Mouse (Mus musculus) neural tube, embryonic 15.5 days (tissue): ENCODE measurements around the gene Rad51b. TPM values are rescaled to one million over a fixed set of nuclear protein-coding genes. Genes with fewer than 3 reads are reported as not detected.

Experiments used
- ATAC-seq: fragments of 200-750 bp; cut with Nextera tagmentation; 2 replicates; pipeline ENCODE4 v1.8.0; 2017; ENCODE audit warnings: mild to moderate bottlenecking, moderate TSS enrichment, moderate library complexity; ENCODE audit not compliant: low FRiP score
- H3K27ac ChIP-seq: fragments of 300-500 bp; sonication (generic); replicated peaks from 2 replicates; pipeline ENCODE4 v1.5.1; 2015; ENCODE audit warnings: mild to moderate bottlenecking, inconsistent platforms
- H3K27me3 ChIP-seq: fragments of 300-500 bp; sonication (generic); replicated peaks from 2 replicates; pipeline ENCODE4 v1.6.1; 2015; ENCODE audit warnings: inconsistent platforms
- H3K36me3 ChIP-seq: fragments of 300-500 bp; sonication (generic); 2 replicates; pipeline ENCODE4 v1.6.1; 2015; ENCODE audit warnings: inconsistent platforms
- H3K4me1 ChIP-seq: fragments of 300-500 bp; sonication (generic); 2 replicates; pipeline ENCODE4 v1.6.1; 2015; ENCODE audit warnings: inconsistent platforms
- H3K4me2 ChIP-seq: fragments of 300-500 bp; sonication (generic); 2 replicates; pipeline ENCODE4 v1.6.1; 2015; ENCODE audit warnings: inconsistent platforms, mild to moderate bottlenecking, moderate library complexity
- H3K4me3 ChIP-seq: fragments of 300-500 bp; sonication (generic); replicated peaks from 2 replicates; pipeline ENCODE4 v1.5.1; 2015; ENCODE audit warnings: mild to moderate bottlenecking, inconsistent platforms
- H3K9ac ChIP-seq: fragments of 300-500 bp; sonication (generic); replicated peaks from 2 replicates; pipeline ENCODE4 v1.6.1; 2015; ENCODE audit warnings: mild to moderate bottlenecking, inconsistent platforms
- H3K9me3 ChIP-seq: fragments of 300-500 bp; sonication (generic); replicated peaks from 2 replicates; pipeline ENCODE4 v1.6.1; 2016; ENCODE audit warnings: inconsistent platforms
- WGBS: fragments of 180-500 bp; shearing (Covaris S2); methylation state at CpG from one replicate; pipeline ENCODE4 v1.1.7; 2015; ENCODE audit warnings: mixed read lengths; 5-methylcytosine and 5-hydroxymethylcytosine counted together
- polyA plus RNA-seq: library from polyadenylated mRNA; unstranded; fragments of >200 nt; fragmentation: Nextera tagmentation; extraction: Ambion mirVana; gene quantifications from 2 replicates; pipeline ENCODE4 v1.2.1, GENCODE M21; 2015

Gene Rad51b
- polyA plus RNA-seq, 1 experiment from 2014 or later, result 1.4 TPM

- 92% methylated on average over 5 of the region's 5 CpGs for WGBS
- no peaks in the 10 kb centered on the region for H3K27me3 ChIP-seq
- H3K9ac ChIP-seq, result no peak overlapping the region
- no peaks in the 10 kb centered on the region for H3K36me3 ChIP-seq
- ATAC-seq, result no peak
- H3K4me3 ChIP-seq, result no peak overlapping the region
- H3K27ac ChIP-seq, result no peak overlapping the region
- peaks cover 9% of the 10 kb centered on the region for H3K4me1 ChIP-seq
- no peak overlapping the region for H3K4me2 ChIP-seq
- H3K9me3 ChIP-seq, result no peaks in the 10 kb centered on the region
Measured at GRCm38 (mm10) chr12:79357631-79358030, 60.5 kb downstream of the Rad51b start.

DNA sequence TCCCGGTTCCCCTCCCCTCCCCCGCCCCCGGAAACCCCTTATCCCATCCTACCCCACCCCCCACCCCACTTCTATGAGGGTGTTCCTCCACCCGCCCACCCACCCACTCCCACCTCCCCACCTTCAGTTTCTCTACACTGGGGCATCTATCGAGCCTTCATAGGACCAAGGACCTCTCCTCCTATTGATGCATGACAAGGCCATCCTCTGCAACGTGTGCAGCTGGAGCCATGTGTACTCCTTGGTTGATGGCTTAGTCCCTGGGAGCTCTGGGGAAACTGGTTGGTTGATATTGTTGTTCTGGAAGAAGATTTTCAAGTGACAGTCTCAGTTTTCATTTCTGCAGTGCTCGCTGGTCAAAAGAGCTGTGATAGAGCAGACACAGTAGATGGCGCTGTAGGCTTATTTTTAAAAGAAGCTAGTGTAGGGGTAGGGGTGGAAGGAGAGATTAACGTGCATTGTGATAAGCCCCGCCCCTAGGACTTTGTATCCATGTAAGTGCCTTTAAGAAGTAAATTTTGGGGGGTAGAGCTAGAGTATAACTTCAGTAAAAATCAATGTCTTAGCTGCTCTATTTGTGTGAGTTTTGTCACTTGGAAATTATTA is 61.6 kb downstream of the Rad51b start:
- WGBS, result 20% methylated on average over 10 of the region's 10 CpGs
- no peaks in the 10 kb centered on the region for H3K9me3 ChIP-seq
- peak; percentile 90 for ATAC-seq
- H3K9ac ChIP-seq, result no peak overlapping the region
- no peak overlapping the region for H3K4me2 ChIP-seq
- no peak overlapping the region for H3K4me3 ChIP-seq
- 0 out of 2 replicates have a peak, but pooled peaks cover under 1% of the 10 kb centered on the region for H3K4me1 ChIP-seq
- H3K27ac ChIP-seq, result no peak overlapping the region
- H3K36me3 ChIP-seq, result no peaks in the 10 kb centered on the region
- no peaks in the 10 kb centered on the region for H3K27me3 ChIP-seq

GRCm38 (mm10) chr12:79359404-79359803 is 62.3 kb downstream of the Rad51b start:
- no peaks in the 10 kb centered on the region for H3K4me1 ChIP-seq
- H3K4me2 ChIP-seq, result no peak overlapping the region
- no peak overlapping the region for H3K27ac ChIP-seq
- no peaks in the 10 kb centered on the region for H3K9me3 ChIP-seq
- H3K4me3 ChIP-seq, result no peak overlapping the region
- no peaks in the 10 kb centered on the region for H3K36me3 ChIP-seq
- H3K9ac ChIP-seq, result no peak overlapping the region
- no peak for ATAC-seq
- no peaks in the 10 kb centered on the region for H3K27me3 ChIP-seq
- 98% methylated on average over 2 of the region's 2 CpGs for WGBS

DNA sequence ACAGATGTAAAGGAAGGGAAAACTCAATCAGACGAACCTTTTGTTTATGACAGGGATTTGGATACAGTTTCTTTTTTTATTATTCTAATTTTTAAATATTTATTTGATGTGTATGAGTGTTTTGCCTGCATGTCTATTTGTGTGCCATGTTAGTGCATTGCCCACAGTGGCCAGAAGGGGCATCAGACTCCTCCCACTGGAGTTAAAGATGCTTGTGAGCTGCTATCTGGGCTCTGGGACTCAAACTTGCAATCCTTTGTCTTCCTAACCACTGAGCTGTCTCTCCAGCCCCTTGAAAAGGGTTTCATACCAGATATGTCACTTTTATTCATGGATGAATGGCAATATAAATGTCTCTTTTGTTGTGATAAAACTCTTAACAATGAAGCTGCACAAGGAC is 65.1 kb downstream of the Rad51b start:
- Histone ChIP-seq H3K4me1 (no peaks in the 10 kb centered on the region), H3K36me3 (no peaks in the 10 kb centered on the region), H3K9ac (no peak overlapping the region), H3K27me3 (no peaks in the 10 kb centered on the region), H3K4me3 (no peak overlapping the region), H3K27ac (no peak overlapping the region), H3K9me3 (no peaks in the 10 kb centered on the region), H3K4me2 (no peak overlapping the region)
- ATAC-seq, result no peak
- 76% methylated on average over 1 of the region's 1 CpGs for WGBS

- no peaks in the 10 kb centered on the region for H3K27me3 ChIP-seq
- no peaks in the 10 kb centered on the region for H3K9me3 ChIP-seq
- H3K4me3 ChIP-seq, result no peak overlapping the region
- H3K4me2 ChIP-seq, result no peak overlapping the region
- no peaks in the 10 kb centered on the region for H3K4me1 ChIP-seq
- H3K9ac ChIP-seq, result no peak overlapping the region
- 89% methylated on average over 2 of the region's 2 CpGs for WGBS
- ATAC-seq, result no peak
- no peaks in the 10 kb centered on the region for H3K36me3 ChIP-seq
- no peak overlapping the region for H3K27ac ChIP-seq
Measured at GRCm38 (mm10) chr12:79364284-79364683, 67.2 kb downstream of the Rad51b start.

DNA sequence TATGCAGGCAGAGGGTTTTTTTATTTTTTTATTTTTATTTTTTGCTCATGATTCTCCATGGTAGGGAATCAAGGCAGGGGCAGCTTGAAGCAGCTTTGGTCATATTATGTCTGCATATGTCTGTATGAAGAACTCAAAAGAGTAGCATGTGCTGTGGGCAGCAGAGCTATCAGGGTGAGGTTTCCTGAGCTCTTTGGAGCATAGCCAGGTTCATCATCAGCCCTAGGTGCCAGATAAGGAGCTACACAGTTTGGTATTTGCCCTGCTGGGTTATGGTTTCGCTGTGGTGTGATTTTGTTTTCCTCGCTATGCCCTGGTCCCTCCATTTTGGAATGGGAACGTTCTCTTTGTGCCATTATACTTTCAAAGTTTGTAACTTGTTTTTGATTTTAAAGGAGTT is 71.7 kb downstream of the Rad51b start:
- 93% methylated on average over 3 of the region's 3 CpGs for WGBS
- Histone ChIP-seq H3K4me3 (no peak overlapping the region), H3K9me3 (no peaks in the 10 kb centered on the region), H3K27me3 (no peaks in the 10 kb centered on the region), H3K27ac (no peak overlapping the region), H3K4me1 (no peaks in the 10 kb centered on the region), H3K9ac (no peak overlapping the region), H3K36me3 (no peaks in the 10 kb centered on the region), H3K4me2 (no peak overlapping the region)
- ATAC-seq, result no peak

DNA sequence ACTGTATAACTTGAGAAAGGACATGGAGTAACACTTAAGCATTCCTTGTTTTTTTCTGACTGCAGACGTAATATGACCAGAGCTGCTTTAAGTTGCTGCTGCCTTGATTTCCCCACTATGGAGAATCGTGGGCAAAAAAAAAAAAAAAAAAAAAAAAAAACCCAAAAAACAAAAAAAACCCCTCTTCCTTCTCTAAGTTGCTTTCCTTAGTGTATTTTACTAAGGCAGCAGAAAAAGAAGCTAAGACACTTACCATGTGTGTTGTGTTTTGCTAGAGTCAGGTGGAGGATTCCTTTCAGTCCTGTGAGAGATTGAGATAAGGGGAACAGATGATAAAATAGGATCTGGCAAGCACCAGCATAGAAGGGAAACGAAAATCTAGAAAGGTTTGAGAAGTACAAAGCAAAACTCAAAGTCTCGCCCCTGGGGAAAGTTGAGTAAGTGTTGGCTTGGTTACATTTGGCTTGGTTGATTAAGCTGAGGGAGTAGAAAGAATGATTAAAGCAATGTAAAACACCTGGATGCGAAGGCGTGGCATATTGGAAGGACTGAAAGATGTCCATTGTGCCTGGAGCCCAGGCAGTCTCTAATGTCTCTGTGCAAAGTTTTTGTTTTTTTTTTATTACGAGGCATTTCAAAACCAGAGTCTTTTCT is 72.6 kb downstream of the Rad51b start:
- 90% methylated on average over 7 of the region's 7 CpGs for WGBS
- Histone ChIP-seq H3K4me3 (no peak overlapping the region), H3K9me3 (no peaks in the 10 kb centered on the region), H3K4me1 (no peaks in the 10 kb centered on the region), H3K36me3 (no peaks in the 10 kb centered on the region), H3K27me3 (no peaks in the 10 kb centered on the region), H3K4me2 (no peak overlapping the region), H3K9ac (no peak overlapping the region), H3K27ac (no peak overlapping the region)
- no peak for ATAC-seq

- no peaks in the 10 kb centered on the region for H3K36me3 ChIP-seq
- H3K4me1 ChIP-seq, result no peaks in the 10 kb centered on the region
- no peak overlapping the region for H3K9ac ChIP-seq
- 84% methylated on average over 5 of the region's 5 CpGs for WGBS
- no peak for ATAC-seq
- no peak overlapping the region for H3K4me3 ChIP-seq
- no peaks in the 10 kb centered on the region for H3K9me3 ChIP-seq
- no peak overlapping the region for H3K4me2 ChIP-seq
- no peaks in the 10 kb centered on the region for H3K27me3 ChIP-seq
- H3K27ac ChIP-seq, result no peak overlapping the region
Measured at GRCm38 (mm10) chr12:79372697-79373096, 75.6 kb downstream of the Rad51b start.

DNA sequence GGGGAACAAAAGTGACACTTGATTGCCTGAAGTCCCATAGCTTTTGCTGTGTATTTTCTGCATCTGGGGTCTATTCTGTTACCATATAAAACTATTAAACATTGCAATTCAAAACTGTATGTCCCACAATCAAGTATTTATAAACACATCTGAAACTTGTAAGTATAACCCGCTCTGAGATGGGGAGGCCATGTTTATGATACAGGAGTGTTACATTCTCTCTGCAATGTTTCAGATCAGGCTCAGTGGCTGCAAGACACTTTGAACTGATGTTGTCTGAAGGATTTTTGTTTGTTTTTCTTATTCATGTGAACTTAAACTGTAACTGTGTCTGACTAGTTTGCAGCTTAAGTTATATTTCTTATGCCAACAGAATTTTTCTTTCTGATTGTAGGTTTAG is 80.3 kb downstream of the Rad51b start:
- no peaks in the 10 kb centered on the region for H3K9me3 ChIP-seq
- no peak overlapping the region for H3K9ac ChIP-seq
- no peak overlapping the region for H3K27ac ChIP-seq
- H3K36me3 ChIP-seq, result no peaks in the 10 kb centered on the region
- no peaks in the 10 kb centered on the region for H3K4me1 ChIP-seq
- H3K4me2 ChIP-seq, result no peak overlapping the region
- WGBS, result 89% methylated on average over 1 of the region's 1 CpGs
- no peaks in the 10 kb centered on the region for H3K27me3 ChIP-seq
- no peak for ATAC-seq
- no peak overlapping the region for H3K4me3 ChIP-seq

GRCm38 (mm10) chr12:79377861-79378260 is 80.8 kb downstream of the Rad51b start:
- Histone ChIP-seq H3K27ac (no peak overlapping the region), H3K9ac (no peak overlapping the region), H3K4me2 (no peak overlapping the region), H3K4me3 (no peak overlapping the region), H3K27me3 (no peaks in the 10 kb centered on the region), H3K36me3 (no peaks in the 10 kb centered on the region), H3K4me1 (no peaks in the 10 kb centered on the region), H3K9me3 (no peaks in the 10 kb centered on the region)
- WGBS, result 66% methylated on average over 4 of the region's 4 CpGs
- no peak for ATAC-seq

- Histone ChIP-seq H3K9me3 (no peaks in the 10 kb centered on the region), H3K9ac (no peak overlapping the region), H3K4me1 (no peaks in the 10 kb centered on the region), H3K36me3 (no peaks in the 10 kb centered on the region), H3K27ac (no peak overlapping the region), H3K27me3 (no peaks in the 10 kb centered on the region), H3K4me3 (no peak overlapping the region), H3K4me2 (no peak overlapping the region)
- no peak for ATAC-seq
- WGBS, result 78% methylated on average over 1 of the region's 1 CpGs
Measured at GRCm38 (mm10) chr12:79380190-79380589, 83.1 kb downstream of the Rad51b start.

- H3K27me3 ChIP-seq, result no peaks in the 10 kb centered on the region
- no peak overlapping the region for H3K4me3 ChIP-seq
- ATAC-seq, result no peak
- no peaks in the 10 kb centered on the region for H3K4me1 ChIP-seq
- H3K9me3 ChIP-seq, result no peaks in the 10 kb centered on the region
- H3K27ac ChIP-seq, result no peak overlapping the region
- WGBS, result 86% methylated on average over 3 of the region's 3 CpGs
- H3K4me2 ChIP-seq, result no peak overlapping the region
- no peaks in the 10 kb centered on the region for H3K36me3 ChIP-seq
- H3K9ac ChIP-seq, result no peak overlapping the region
Measured at GRCm38 (mm10) chr12:79381489-79381888, 84.4 kb downstream of the Rad51b start.
